Mouse (Mus musculus) stomach, postnatal 0 days (tissue): ENCODE results near the gene Cdan1. TPM values are rescaled to one million over a fixed set of nuclear protein-coding genes. Genes with fewer than 3 reads are reported as not detected.

ENCODE experiments used
- ATAC-seq: fragments of 200-750 bp; cut with Nextera tagmentation; 2 replicates; pipeline ENCODE4 v1.8.0; 2017; ENCODE audit not compliant: low FRiP score, low TSS enrichment
- DNase-seq: peaks from one replicate; pipeline ENCODE4 v3.0.0-alpha.2; 2016; ENCODE audit warnings: low spot score
- H3K27ac ChIP-seq: fragments of 300-500 bp; sonication (generic); replicated peaks from 2 replicates; pipeline ENCODE4 v1.5.1; 2014; ENCODE audit warnings: mild to moderate bottlenecking, control low read depth
- H3K27me3 ChIP-seq: fragments of 300-500 bp; sonication (generic); 2 replicates; pipeline ENCODE4 v1.6.1; 2014; ENCODE audit warnings: low read length; ENCODE audit not compliant: control insufficient read depth, insufficient read depth
- H3K36me3 ChIP-seq: fragments of 300-500 bp; sonication (generic); 2 replicates; pipeline ENCODE4 v1.6.1; 2014; ENCODE audit warnings: low read length, mixed read lengths; ENCODE audit not compliant: control insufficient read depth, insufficient read depth
- H3K4me1 ChIP-seq: fragments of 300-500 bp; sonication (generic); replicated peaks from 2 replicates; pipeline ENCODE4 v1.6.1; 2014; ENCODE audit warnings: antibody characterized with exemption; ENCODE audit not compliant: control insufficient read depth, insufficient read depth
- H3K4me2 ChIP-seq: fragments of 300-500 bp; sonication (generic); replicated peaks from 2 replicates; pipeline ENCODE4 v1.6.1; 2014; ENCODE audit warnings: low read depth, mild to moderate bottlenecking, control low read depth, moderate library complexity
- H3K4me3 ChIP-seq: fragments of 300-500 bp; sonication (generic); 2 replicates; pipeline ENCODE4 v1.5.1; 2014; ENCODE audit warnings: low read depth, low read length, control low read depth
- H3K9ac ChIP-seq: fragments of 300-500 bp; sonication (generic); 2 replicates; pipeline ENCODE4 v1.6.1; 2014; ENCODE audit warnings: mild to moderate bottlenecking, low read length, control low read depth, mixed read lengths
- H3K9me3 ChIP-seq: fragments of 300-500 bp; sonication (generic); 2 replicates; pipeline ENCODE4 v1.6.1; 2016; ENCODE audit warnings: low read length; ENCODE audit not compliant: control insufficient read depth
- CTCF ChIP-seq: IDR thresholded peaks from 2 replicates; pipeline ENCODE4 v1.5.1; 2016; ENCODE audit warnings: antibody characterized with exemption, low read depth, mild to moderate bottlenecking, moderate library complexity
- EP300 ChIP-seq: optimal IDR thresholded peaks from 2 replicates; pipeline ENCODE3; 2016; ENCODE audit warnings: antibody characterized with exemption
- WGBS: fragments of 180-500 bp; shearing (Covaris S2); extraction: QIAGEN DNeasy Blood & Tissue Kit; methylation state at CpG from one replicate; pipeline ENCODE4 v1.1.7; 2014; 5-methylcytosine and 5-hydroxymethylcytosine counted together
- polyA plus RNA-seq: library from polyadenylated mRNA; unstranded; fragments of >200 nt; fragmentation: Nextera tagmentation; extraction: Ambion mirVana; gene quantifications from 2 replicates; pipeline ENCODE4 v1.2.1, GENCODE M21; 2015

Gene Cdan1
- polyA plus RNA-seq, 1 experiment from 2014 or later = 2.5 TPM

- no peak overlapping the region for H3K4me2 ChIP-seq
- no peaks in the 10 kb centered on the region for H3K9me3 ChIP-seq
- H3K4me3 ChIP-seq = no peak overlapping the region
- H3K27me3 ChIP-seq = no peaks in the 10 kb centered on the region
- no peak overlapping the region for H3K9ac ChIP-seq
- ATAC-seq = no peak
- DNase-seq = no peak
- TF ChIP-seq EP300 (no peak), CTCF (no peak)
- 81% methylated on average over 2 of the region's 2 CpGs for WGBS
- no peak overlapping the region for H3K27ac ChIP-seq
- H3K4me1 ChIP-seq = no peaks in the 10 kb centered on the region
- H3K36me3 ChIP-seq = no peaks in the 10 kb centered on the region; the same call in 1 of the 2 replicates
These were observed 182.5 kb downstream of the Cdan1 start for GRCm38 (mm10) chr2:120667446-120667845.

Other genes starting within 250 kb of the Cdan1 start
- gene Haus2, start 240.7 kb downstream of the Cdan1 start, polyA plus RNA-seq = 13.5 and 14.0 TPM in 2 replicates
- 13.6 and 14.2 TPM in 2 replicates for gene Lrrc57, start 240.6 kb downstream of the Cdan1 start, polyA plus RNA-seq
- gene Stard9, start 221.0 kb downstream of the Cdan1 start, polyA plus RNA-seq = 2.1 TPM in 2 replicates
- gene Ttbk2, start 476 bp upstream of the Cdan1 start, polyA plus RNA-seq = 0.95 and 1.2 TPM in 2 replicates
- 8.5 and 8.9 TPM in 2 replicates for gene Ubr1, start 120.6 kb upstream of the Cdan1 start, polyA plus RNA-seq
- gene Tmem62, start 126.9 kb upstream of the Cdan1 start, polyA plus RNA-seq = 9.9 and 10.7 TPM in 2 replicates
- gene Ccndbp1, start 158.3 kb upstream of the Cdan1 start, polyA plus RNA-seq = 31.1 and 33.6 TPM in 2 replicates
- 0.22 and 0.23 TPM in 2 replicates for gene Epb42, start 186.9 kb upstream of the Cdan1 start, polyA plus RNA-seq
- gene Tgm5, start 235.7 kb upstream of the Cdan1 start, polyA plus RNA-seq = 1.8 and 2.7 TPM in 2 replicates